Mouse (Mus musculus) E14TG2a.4 (cell line): ENCODE measurements around the gene Pdpn.

Source experiments
- CTCF ChIP-seq: conservative IDR thresholded peaks from 2 replicates; pipeline ENCODE4 v1.5.1; 2014; ENCODE audit warnings: low read length
- NANOG ChIP-seq: IDR thresholded peaks from 2 replicates; pipeline ENCODE4 v1.6.1; 2014; ENCODE audit warnings: borderline replicate concordance, low read length, mixed read lengths
- POU5F1 ChIP-seq: IDR thresholded peaks from 2 replicates; pipeline ENCODE4 v1.6.1; 2014; ENCODE audit warnings: low read length, borderline replicate concordance

DNA sequence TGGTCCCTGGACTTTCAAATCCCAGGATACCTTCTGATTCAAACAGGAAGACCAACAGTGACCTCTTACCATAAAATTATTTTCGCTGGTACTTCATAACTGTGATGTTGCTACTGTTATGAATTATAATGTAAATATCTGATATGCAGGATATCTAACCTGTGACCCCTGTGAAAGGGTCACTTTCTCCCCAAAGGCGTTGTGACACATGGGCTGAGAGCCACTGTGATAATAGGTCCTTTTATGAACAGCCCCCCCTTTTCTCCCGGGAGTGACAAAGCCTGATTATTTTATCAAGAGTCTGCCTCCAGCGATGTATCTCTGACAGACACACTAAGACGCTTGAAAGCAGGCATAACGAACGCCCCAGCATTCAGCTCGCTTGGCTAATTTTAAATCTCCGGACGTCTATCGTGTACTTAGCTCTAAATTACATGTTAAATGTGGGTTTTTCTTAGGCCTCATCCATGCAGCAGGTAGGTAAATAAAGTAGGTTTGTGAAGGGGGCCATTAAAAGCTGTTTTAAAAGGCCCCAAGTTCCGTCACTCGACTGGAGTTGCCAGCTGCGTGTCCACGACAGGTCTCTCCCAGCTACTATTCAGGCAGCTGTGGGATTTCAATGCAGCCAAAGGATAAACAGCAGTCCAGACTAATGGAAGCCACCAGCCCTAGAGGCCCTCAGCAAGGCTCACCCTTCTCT lies 25.7 kb upstream of the Pdpn start:
- TF ChIP-seq CTCF = no peak
- no peak for TF ChIP-seq POU5F1
- no peak for TF ChIP-seq NANOG
